ENCODE assay signal across 28 mouse cellular contexts in the genomic region with DNA sequence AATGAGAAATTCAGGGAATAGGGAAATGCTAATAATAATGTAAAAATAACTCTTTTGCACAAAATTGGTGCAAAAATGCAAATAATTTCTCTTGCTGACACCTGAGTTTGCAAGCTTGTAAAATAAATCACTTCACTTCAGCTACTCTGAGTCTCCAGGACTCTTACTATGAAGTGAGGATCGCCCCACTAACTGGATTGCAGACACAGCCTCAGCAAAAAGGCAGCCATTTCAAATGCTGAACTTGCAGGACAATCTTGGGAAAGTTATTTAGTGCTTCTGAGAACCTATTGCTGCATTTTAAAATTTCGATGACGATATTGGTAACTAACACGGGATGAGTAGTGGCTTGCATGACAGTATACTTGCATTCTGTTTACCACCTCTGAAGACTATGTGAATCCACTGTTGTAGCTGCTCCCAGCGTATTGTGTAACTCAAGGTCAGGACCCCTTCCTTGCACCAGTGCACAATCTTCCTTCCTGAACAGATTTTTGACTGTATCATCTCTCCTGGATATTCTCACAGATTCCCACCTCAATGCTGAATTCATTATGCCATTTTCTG.
DNase-seq lines count a peak whose midpoint lies in the region; ATAC-seq lines count a peak whose summit lies in the region.
"Had no signal": no experiment of that assay in that cellular context is flagged by ENCODE, and none has a peak within 500 bp of the region (broad histone marks: within the 10 kb centered on the region; RNA-seq: fewer than 3 reads in every experiment).

No protein-coding gene starts in this region.

- H3K9ac ChIP-seq in embryonic facial prominence, embryonic 11.5 days (replicated peaks; ENCODE audit: low read length): no peak overlapping the region
- H3K9ac ChIP-seq in kidney, embryonic 15.5 days: no peak overlapping the region
- H3K9ac ChIP-seq in midbrain, embryonic 13.5 days (replicated peaks): no peak overlapping the region
- H3K9ac ChIP-seq: limb, embryonic 13.5 days; neural tube, embryonic 15.5 days had no signal

- no peaks in the 10 kb centered on the region for H3K27me3 ChIP-seq in embryonic facial prominence, embryonic 11.5 days (ENCODE audit: control insufficient read depth, insufficient read depth, low read length)
- no peaks in the 10 kb centered on the region for H3K27me3 ChIP-seq in embryonic facial prominence, embryonic 10.5 days (replicated peaks; ENCODE audit: low read depth, poor library complexity, severe bottlenecking)
- H3K27me3 ChIP-seq in kidney, embryonic 15.5 days: no peaks in the 10 kb centered on the region
- H3K27me3 ChIP-seq in midbrain, embryonic 10.5 days (ENCODE audit: low read depth, poor library complexity, severe bottlenecking): no peaks in the 10 kb centered on the region
- H3K27me3 ChIP-seq in midbrain, embryonic 13.5 days: no peaks in the 10 kb centered on the region
- H3K27me3 ChIP-seq: CH12.LX; limb, embryonic 13.5 days; neural tube, embryonic 15.5 days had no signal

- no peak overlapping the region for H3K4me3 ChIP-seq in embryonic facial prominence, embryonic 11.5 days (ENCODE audit: low read depth, low read length)
- no peak overlapping the region for H3K4me3 ChIP-seq in embryonic facial prominence, embryonic 10.5 days
- H3K4me3 ChIP-seq in kidney, embryonic 15.5 days (replicated peaks): no peak overlapping the region
- no peak overlapping the region for H3K4me3 ChIP-seq in midbrain, embryonic 10.5 days
- no peak overlapping the region for H3K4me3 ChIP-seq in midbrain, embryonic 13.5 days (replicated peaks)
- H3K4me3 ChIP-seq: hindbrain, embryonic 10.5 days; limb, embryonic 13.5 days; neural tube, embryonic 15.5 days had no signal

- WGBS in embryonic facial prominence, embryonic 11.5 days: 74% methylated on average over 5 of the region's 5 CpGs
- WGBS in embryonic facial prominence, embryonic 10.5 days: 76% methylated on average over 5 of the region's 5 CpGs
- WGBS in kidney, embryonic 15.5 days: 56% methylated on average over 5 of the region's 5 CpGs
- 78% methylated on average over 5 of the region's 5 CpGs for WGBS in midbrain, embryonic 10.5 days
- WGBS in midbrain, embryonic 13.5 days: 73% methylated on average over 5 of the region's 5 CpGs

- H3K27ac ChIP-seq in embryonic facial prominence, embryonic 11.5 days (replicated peaks; ENCODE audit: low read depth, low read length): no peak overlapping the region
- no peak overlapping the region; the same call in 1 of the 2 replicates for H3K27ac ChIP-seq in embryonic facial prominence, embryonic 10.5 days (replicated peaks)
- peak overlapping the region; percentile 56 for H3K27ac ChIP-seq in kidney, embryonic 15.5 days
- peak overlapping the region; percentile 33; the same call in 1 of the 2 replicates for H3K27ac ChIP-seq in midbrain, embryonic 10.5 days (replicated peaks)
- no peak overlapping the region for H3K27ac ChIP-seq in midbrain, embryonic 13.5 days
- H3K27ac ChIP-seq: hindbrain, embryonic 10.5 days; limb, embryonic 13.5 days; neural tube, embryonic 15.5 days; stomach, postnatal 0 days had no signal

- no peaks in the 10 kb centered on the region for H3K4me1 ChIP-seq in embryonic facial prominence, embryonic 11.5 days (ENCODE audit: control insufficient read depth, insufficient read depth, low read length)
- H3K4me1 ChIP-seq in embryonic facial prominence, embryonic 10.5 days: peaks cover 16% of the 10 kb centered on the region; the same call in 1 of the 2 replicates
- H3K4me1 ChIP-seq in kidney, embryonic 15.5 days: peaks cover 10% of the 10 kb centered on the region
- H3K4me1 ChIP-seq in midbrain, embryonic 10.5 days: peaks cover 6% of the 10 kb centered on the region; the same call in 1 of the 2 replicates
- H3K4me1 ChIP-seq in midbrain, embryonic 13.5 days (replicated peaks): no peaks in the 10 kb centered on the region
- H3K4me1 ChIP-seq: limb, embryonic 13.5 days had no signal

- H3K4me2 ChIP-seq in embryonic facial prominence, embryonic 11.5 days (ENCODE audit: low read depth, low read length): no peak overlapping the region
- no peak overlapping the region for H3K4me2 ChIP-seq in kidney, embryonic 15.5 days
- no peak overlapping the region for H3K4me2 ChIP-seq in midbrain, embryonic 13.5 days (replicated peaks)
- H3K4me2 ChIP-seq: limb, embryonic 13.5 days; liver, embryonic 11.5 days; neural tube, embryonic 15.5 days had no signal

- H3K36me3 ChIP-seq in embryonic facial prominence, embryonic 11.5 days (replicated peaks; ENCODE audit: control insufficient read depth, insufficient read depth, low read depth, low read length): no peaks in the 10 kb centered on the region
- H3K36me3 ChIP-seq in embryonic facial prominence, embryonic 10.5 days (replicated peaks): no peaks in the 10 kb centered on the region
- no peaks in the 10 kb centered on the region for H3K36me3 ChIP-seq in kidney, embryonic 15.5 days
- H3K36me3 ChIP-seq in midbrain, embryonic 10.5 days: no peaks in the 10 kb centered on the region
- no peaks in the 10 kb centered on the region for H3K36me3 ChIP-seq in midbrain, embryonic 13.5 days
- H3K36me3 ChIP-seq: hindbrain, embryonic 10.5 days; limb, embryonic 13.5 days; neural tube, embryonic 15.5 days had no signal

- peak; percentile 32 for DNase-seq in embryonic facial prominence, embryonic 11.5 days (ENCODE audit: low spot score)
- DNase-seq in embryonic facial prominence, embryonic 10.5 days (ENCODE audit: low spot score): no peak
- no peak for DNase-seq in kidney, postnatal 25 days
- DNase-seq in midbrain, embryonic 10.5 days (ENCODE audit: low spot score): no peak
- peak; percentile 56 for DNase-seq in retina, embryonic 14.5 days (ENCODE audit: low spot score)
- no peak for DNase-seq in layer of hippocampus, adult 8-10 months (ENCODE audit: low spot score in 2 of 2)
- DNase-seq: adrenal gland, adult 2 months; adrenal gland, postnatal 36 days; cerebellum, adult 8-10 months; cerebellum, postnatal 25 days; gastrocnemius, postnatal 10 days; heart, postnatal 14 days; lung, postnatal 36 days; midbrain, embryonic 14.5 days; right cerebral cortex, postnatal 4 days; thymus, adult 18-20 months; thymus, postnatal 25 days had no signal

- no peaks in the 10 kb centered on the region for H3K9me3 ChIP-seq in embryonic facial prominence, embryonic 11.5 days (replicated peaks; ENCODE audit: control insufficient read depth, low read length)
- H3K9me3 ChIP-seq in embryonic facial prominence, embryonic 10.5 days: no peaks in the 10 kb centered on the region
- no peaks in the 10 kb centered on the region for H3K9me3 ChIP-seq in kidney, embryonic 15.5 days (replicated peaks)
- H3K9me3 ChIP-seq in midbrain, embryonic 10.5 days (replicated peaks): no peaks in the 10 kb centered on the region
- H3K9me3 ChIP-seq in midbrain, embryonic 13.5 days: no peaks in the 10 kb centered on the region
- H3K9me3 ChIP-seq: hindbrain, embryonic 10.5 days; limb, embryonic 13.5 days; neural tube, embryonic 15.5 days had no signal

- ATAC-seq in embryonic facial prominence, embryonic 11.5 days (replicated peaks; ENCODE audit: insufficient number of reproducible peaks, low FRiP score, low TSS enrichment, low read depth): no peak
- peak; percentile 89 for ATAC-seq in kidney, embryonic 15.5 days (replicated peaks; ENCODE audit: low FRiP score)
- ATAC-seq in midbrain, embryonic 13.5 days: no peak
- ATAC-seq: activated CD4-positive, CD25-positive, alpha-beta regulatory T cell, adult 4 months; hindbrain, embryonic 16.5 days; intestine, embryonic 16.5 days had no signal

Comparison
In these comparisons a context has a peak if more than half of its experiments do, and no peak if none do; other contexts are left out.
1. DNase-seq: peak in embryonic facial prominence, embryonic 11.5 days (single experiment) and retina, embryonic 14.5 days (single experiment); none in embryonic facial prominence, embryonic 10.5 days (single experiment), kidney, postnatal 25 days (0 of 2), midbrain, embryonic 10.5 days (single experiment) and layer of hippocampus, adult 8-10 months (0 of 2).
2. H3K27ac ChIP-seq: peak in kidney, embryonic 15.5 days (single experiment) and midbrain, embryonic 10.5 days (single experiment); none in embryonic facial prominence, embryonic 11.5 days (single experiment), embryonic facial prominence, embryonic 10.5 days (single experiment) and midbrain, embryonic 13.5 days (single experiment).